Mouse (Mus musculus): ENCODE measurements around the gene Vps37c. TPM values are rescaled to one million over a fixed set of nuclear protein-coding genes. Genes with fewer than 3 reads are reported as not detected.

The Vps37c gene
- total and polyA plus RNA-seq, 3 experiments: 8.1 to 11.9 TPM; not detected in 1

GRCm38 (mm10) chr19:10720524-10720923, 32.0 kb downstream of the Vps37c start:
- Histone ChIP-seq H3K27me3 (ENCODE audit: control insufficient read depth in 1 of 2, insufficient read depth in 2 of 2, low read length in 2 of 2) (no peaks in the 10 kb centered on the region; a peak in 1 of 4 replicates), H3K4me1 (ENCODE audit: control insufficient read depth in 1 of 2, insufficient read depth in 2 of 2, low read length in 2 of 2) (no peaks in the 10 kb centered on the region), H3K9me3 (replicated peaks; ENCODE audit: insufficient read depth, low read length) (no peaks in the 10 kb centered on the region), H3K36me3 (ENCODE audit: control insufficient read depth in 1 of 2, insufficient read depth in 2 of 2, low read length in 2 of 2) (no peaks in the 10 kb centered on the region), H3K4me3 (ENCODE audit: control insufficient read depth in 1 of 2, insufficient read depth in 1 of 2, low read depth in 2 of 2, low read length in 2 of 2) (no peak overlapping the region), H3K27ac (ENCODE audit: control insufficient read depth, low read depth, low read length) (no peak overlapping the region), H3K79me2 (ENCODE audit: control insufficient read depth, insufficient read depth, low read length, poor library complexity) (no peaks in the 10 kb centered on the region), H3K9ac (ENCODE audit: control insufficient read depth, low read depth, low read length, poor library complexity, severe bottlenecking) (no peak overlapping the region)
- no peak for TF ChIP-seq SIN3A (IDR thresholded peaks at IDR 0.05; ENCODE audit: low read length)
- no peak for TF ChIP-seq ETS1 (IDR thresholded peaks at IDR 0.05; ENCODE audit: low read depth, low read length)
- no peak for TF ChIP-seq ZC3H11A (IDR thresholded peaks at IDR 0.05; ENCODE audit: low read depth, low read length)
- TF ChIP-seq MAX (IDR thresholded peaks at IDR 0.05; ENCODE audit: low read length): no peak
- TF ChIP-seq NRF1 (IDR thresholded peaks at IDR 0.05; ENCODE audit: insufficient read depth, low read depth, low read length, poor library complexity, severe bottlenecking): no peak
- TF ChIP-seq HCFC1 (IDR thresholded peaks at IDR 0.05; ENCODE audit: low read depth, low read length): no peak
- TF ChIP-seq TAL1 (IDR thresholded peaks at IDR 0.05; ENCODE audit: low read length): no peak
- no peak for TF ChIP-seq CTCF (IDR thresholded peaks at IDR 0.05 in 2 of 3, conservative IDR thresholded peaks at IDR 0.05 in 1 of 3; ENCODE audit: control insufficient read depth in 1 of 3, insufficient read depth in 1 of 3, low read depth in 2 of 3, low read length in 3 of 3, poor library complexity in 1 of 3, severe bottlenecking in 1 of 3)
- no peak for TF ChIP-seq ZKSCAN1 (IDR thresholded peaks at IDR 0.05; ENCODE audit: low read depth, low read length)
- TF ChIP-seq MEF2A (IDR thresholded peaks at IDR 0.05; ENCODE audit: extremely low read depth, insufficient replicate concordance, low read depth, low read length, poor library complexity, severe bottlenecking): no peak
- TF ChIP-seq GATA1 (IDR thresholded peaks at IDR 0.05; ENCODE audit: low read depth, low read length): no peak
- no peak for TF ChIP-seq MAZ (IDR thresholded peaks at IDR 0.05; ENCODE audit: low read depth, low read length)
- TF ChIP-seq RAD21 (IDR thresholded peaks at IDR 0.05; ENCODE audit: low read depth, low read length): no peak
- TF ChIP-seq ZNF384 (IDR thresholded peaks at IDR 0.05; ENCODE audit: low read depth, low read length): no peak
- DNase-seq (ENCODE audit: low read depth, low spot score): no peak

- Histone ChIP-seq H3K4me1 (ENCODE audit: control insufficient read depth in 1 of 2, insufficient read depth in 2 of 2, low read length in 2 of 2) (no peaks in the 10 kb centered on the region), H3K36me3 (ENCODE audit: control insufficient read depth in 1 of 2, insufficient read depth in 2 of 2, low read length in 2 of 2) (no peaks in the 10 kb centered on the region), H3K9ac (ENCODE audit: control insufficient read depth, low read depth, low read length, poor library complexity, severe bottlenecking) (no peak overlapping the region), H3K9me3 (replicated peaks; ENCODE audit: insufficient read depth, low read length) (no peaks in the 10 kb centered on the region), H3K4me3 (ENCODE audit: control insufficient read depth in 1 of 2, insufficient read depth in 1 of 2, low read depth in 2 of 2, low read length in 2 of 2) (no peak overlapping the region), H3K79me2 (ENCODE audit: control insufficient read depth, insufficient read depth, low read length, poor library complexity) (no peaks in the 10 kb centered on the region), H3K27me3 (ENCODE audit: control insufficient read depth in 1 of 2, insufficient read depth in 2 of 2, low read length in 2 of 2) (no peaks in the 10 kb centered on the region; a peak in 1 of 4 replicates), H3K27ac (ENCODE audit: control insufficient read depth, low read depth, low read length) (no peak overlapping the region)
- no peak for DNase-seq (ENCODE audit: low read depth, low spot score)
- no peak for TF ChIP-seq MAX (IDR thresholded peaks at IDR 0.05; ENCODE audit: low read length)
- no peak for TF ChIP-seq EP300 (IDR thresholded peaks at IDR 0.05; ENCODE audit: low read depth in 1 of 2, low read length in 2 of 2)
- no peak for TF ChIP-seq ZMIZ1 (IDR thresholded peaks at IDR 0.05; ENCODE audit: low read depth, low read length)
- no peak for TF ChIP-seq UBTF (IDR thresholded peaks at IDR 0.05; ENCODE audit: borderline replicate concordance, insufficient read depth, low read depth, low read length)
- TF ChIP-seq KAT2A (conservative IDR thresholded peaks at IDR 0.05; ENCODE audit: low read depth, low read length): no peak
- no peak for TF ChIP-seq MXI1 (IDR thresholded peaks at IDR 0.05; ENCODE audit: low read depth, low read length)
- TF ChIP-seq CHD1 (IDR thresholded peaks at IDR 0.05; ENCODE audit: low read depth, low read length): no peak
- TF ChIP-seq CTCF (IDR thresholded peaks at IDR 0.05 in 2 of 3, conservative IDR thresholded peaks at IDR 0.05 in 1 of 3; ENCODE audit: control insufficient read depth in 1 of 3, insufficient read depth in 1 of 3, low read depth in 2 of 3, low read length in 3 of 3, poor library complexity in 1 of 3, severe bottlenecking in 1 of 3): no peak
- TF ChIP-seq MYC (IDR thresholded peaks at IDR 0.05; ENCODE audit: low read depth, low read length): no peak
- TF ChIP-seq USF1 (IDR thresholded peaks at IDR 0.05; ENCODE audit: low read depth, low read length): no peak
- no peak for TF ChIP-seq BHLHE40 (IDR thresholded peaks at IDR 0.05; ENCODE audit: borderline replicate concordance, low read depth, low read length)
- TF ChIP-seq NRF1 (IDR thresholded peaks at IDR 0.05; ENCODE audit: insufficient read depth, low read depth, low read length, poor library complexity, severe bottlenecking): no peak
- no peak for TF ChIP-seq ELF1 (IDR thresholded peaks at IDR 0.05; ENCODE audit: low read depth, low read length)
- no peak for TF ChIP-seq TAL1 (IDR thresholded peaks at IDR 0.05; ENCODE audit: low read length)
Measured at GRCm38 (mm10) chr19:10721064-10721463, 32.5 kb downstream of the Vps37c start.

Measured in MEL (cell line).